Mouse (Mus musculus) MEL (cell line): Measurements from ENCODE around the gene Dlg5. TPM values are rescaled to one million over a fixed set of nuclear protein-coding genes. Genes with fewer than 3 reads are reported as not detected.

Source experiments
- DNase-seq: peaks from one replicate; pipeline ENCODE4 v3.0.0; 2011; ENCODE audit warnings: low read depth, low spot score
- H3K27ac ChIP-seq: 2 replicates; pipeline ENCODE4 v1.5.1; 2012; ENCODE audit warnings: low read depth, mild to moderate bottlenecking, control low read depth, low read length, moderate library complexity; ENCODE audit not compliant: control insufficient read depth
- H3K27me3 ChIP-seq, 2 experiments: fragments of 150-350 bp in 1 of 2; sonication (generic) in 1 of 2; 2 replicates each; pipeline ENCODE4 v1.6.1; 2012; ENCODE audit warnings: low read length in 2 of 2, mild to moderate bottlenecking in 2 of 2, improper control_type of control experiment in 1 of 2, moderate library complexity in 1 of 2; ENCODE audit not compliant: insufficient read depth in 2 of 2, control insufficient read depth in 1 of 2
- H3K36me3 ChIP-seq, 2 experiments: 2 replicates each; pipeline ENCODE4 v1.6.1; 2012 to 2014; ENCODE audit warnings: low read length in 2 of 2, improper control_type of control experiment in 1 of 2, inconsistent platforms in 1 of 2, mild to moderate bottlenecking in 1 of 2; ENCODE audit not compliant: insufficient read depth in 2 of 2, control insufficient read depth in 1 of 2
- H3K4me1 ChIP-seq, 2 experiments: fragments of 150-350 bp in 1 of 2; sonication (generic) in 1 of 2; 2 replicates each; pipeline ENCODE4 v1.6.1; 2012; ENCODE audit warnings: low read length in 2 of 2, improper control_type of control experiment in 1 of 2, mild to moderate bottlenecking in 1 of 2; ENCODE audit not compliant: insufficient read depth in 2 of 2, control insufficient read depth in 1 of 2
- H3K4me3 ChIP-seq, 2 experiments: fragments of 150-350 bp in 1 of 2; sonication (generic) in 1 of 2; 2 replicates each; pipeline ENCODE4 v1.5.1; 2012; ENCODE audit warnings: low read depth in 2 of 2, low read length in 2 of 2, mild to moderate bottlenecking in 2 of 2, moderate library complexity in 2 of 2, control low read depth in 1 of 2, improper control_type of control experiment in 1 of 2; ENCODE audit not compliant: control insufficient read depth in 1 of 2, insufficient read depth in 1 of 2
- H3K79me2 ChIP-seq: 2 replicates; pipeline ENCODE4 v1.6.1; 2012; ENCODE audit warnings: mild to moderate bottlenecking, low read length, moderate library complexity; ENCODE audit not compliant: control insufficient read depth, poor library complexity, insufficient read depth
- H3K9ac ChIP-seq: 2 replicates; pipeline ENCODE4 v1.6.1; 2012; ENCODE audit warnings: low read depth, mild to moderate bottlenecking, control low read depth, low read length, moderate library complexity; ENCODE audit not compliant: control insufficient read depth, poor library complexity, severe bottlenecking
- H3K9me3 ChIP-seq: fragments of 150-350 bp; sonication (generic); replicated peaks from 2 replicates; pipeline ENCODE4 v1.6.1; 2012; ENCODE audit warnings: mild to moderate bottlenecking, low read length, improper control_type of control experiment, moderate library complexity; ENCODE audit not compliant: insufficient read depth
- CTCF ChIP-seq, 3 experiments: IDR thresholded peaks in 2 of 3; conservative IDR thresholded peaks in 1 of 3; 2 replicates each; pipeline ENCODE4 v1.5.1; 2011 to 2012; ENCODE audit warnings: low read length in 3 of 3, low read depth in 2 of 3, mild to moderate bottlenecking in 2 of 3, improper control_type of control experiment in 1 of 3, inconsistent platforms in 1 of 3, mixed read lengths in 1 of 3, moderate library complexity in 1 of 3; ENCODE audit not compliant: control insufficient read depth in 1 of 3, insufficient read depth in 1 of 3, poor library complexity in 1 of 3, severe bottlenecking in 1 of 3
- ELF1 ChIP-seq: IDR thresholded peaks from 2 replicates; pipeline ENCODE4 v1.6.1; 2014; ENCODE audit warnings: low read depth, mild to moderate bottlenecking, inconsistent platforms, low read length, improper control_type of control experiment, moderate library complexity
- EP300 ChIP-seq, 2 experiments: IDR thresholded peaks; 2 replicates each; pipeline ENCODE4 v1.6.1; 2011; ENCODE audit warnings: improper control_type of control experiment in 2 of 2, low read length in 2 of 2, low read depth in 1 of 2, mild to moderate bottlenecking in 1 of 2
- ETS1 ChIP-seq: IDR thresholded peaks from 2 replicates; pipeline ENCODE4 v1.6.1; 2012; ENCODE audit warnings: low read depth, mild to moderate bottlenecking, inconsistent platforms, low read length, improper control_type of control experiment, moderate library complexity
- GATA1 ChIP-seq: IDR thresholded peaks from 2 replicates; pipeline ENCODE4 v1.6.1; 2011; ENCODE audit warnings: low read depth, low read length, improper control_type of control experiment
- JUND ChIP-seq: IDR thresholded peaks from 2 replicates; pipeline ENCODE4 v1.6.1; 2011; ENCODE audit warnings: low read depth, mild to moderate bottlenecking, improper control_type of control experiment, low read length
- KAT2A ChIP-seq: conservative IDR thresholded peaks from 2 replicates; pipeline ENCODE4 v1.6.1; 2012; ENCODE audit warnings: low read depth, low read length, improper control_type of control experiment, inconsistent platforms
- MAFK ChIP-seq: IDR thresholded peaks from 2 replicates; pipeline ENCODE4 v1.6.1; 2011; ENCODE audit warnings: low read depth, mild to moderate bottlenecking, low read length, improper control_type of control experiment, borderline replicate concordance
- MAZ ChIP-seq: IDR thresholded peaks from 2 replicates; pipeline ENCODE4 v1.6.1; 2012; ENCODE audit warnings: low read depth, mild to moderate bottlenecking, inconsistent platforms, low read length, improper control_type of control experiment
- MYB ChIP-seq: IDR thresholded peaks from 2 replicates; pipeline ENCODE4 v1.6.1; 2011; ENCODE audit warnings: mild to moderate bottlenecking, low read depth, low read length, improper control_type of control experiment
- POLR2AphosphoS5 ChIP-seq: IDR thresholded peaks from 2 replicates; pipeline ENCODE4 v1.6.1; 2012; ENCODE audit warnings: low read depth, borderline replicate concordance, mild to moderate bottlenecking, inconsistent platforms, low read length, moderate library complexity, mixed read lengths
- RAD21 ChIP-seq: IDR thresholded peaks from 2 replicates; pipeline ENCODE4 v1.6.1; 2011; ENCODE audit warnings: mild to moderate bottlenecking, low read depth, low read length, improper control_type of control experiment
- RCOR1 ChIP-seq: IDR thresholded peaks from 2 replicates; pipeline ENCODE4 v1.6.1; 2012; ENCODE audit warnings: low read depth, mild to moderate bottlenecking, inconsistent platforms, low read length, improper control_type of control experiment
- SIN3A ChIP-seq: IDR thresholded peaks from 2 replicates; pipeline ENCODE4 v1.6.1; 2012; ENCODE audit warnings: low read length, improper control_type of control experiment, inconsistent platforms
- TAL1 ChIP-seq: IDR thresholded peaks from 2 replicates; pipeline ENCODE4 v1.6.1; 2012; ENCODE audit warnings: mild to moderate bottlenecking, inconsistent platforms, low read length, moderate library complexity, mixed read lengths
- TCF12 ChIP-seq: IDR thresholded peaks from 2 replicates; pipeline ENCODE4 v1.6.1; 2014; ENCODE audit warnings: low read depth, mild to moderate bottlenecking, inconsistent platforms, low read length, improper control_type of control experiment, moderate library complexity
- UBTF ChIP-seq: IDR thresholded peaks from 2 replicates; pipeline ENCODE4 v1.6.1; 2012; ENCODE audit warnings: low read depth, mild to moderate bottlenecking, inconsistent platforms, low read length, improper control_type of control experiment, moderate library complexity, borderline replicate concordance; ENCODE audit not compliant: insufficient read depth
- USF1 ChIP-seq: IDR thresholded peaks from 2 replicates; pipeline ENCODE4 v1.6.1; 2014; ENCODE audit warnings: low read depth, mild to moderate bottlenecking, inconsistent platforms, low read length, improper control_type of control experiment, moderate library complexity
- ZNF384 ChIP-seq: IDR thresholded peaks from 2 replicates; pipeline ENCODE4 v1.6.1; 2012; ENCODE audit warnings: low read depth, mild to moderate bottlenecking, inconsistent platforms, low read length, improper control_type of control experiment
- polyA plus RNA-seq, 2 experiments: library from polyadenylated mRNA; stranded (reverse) in 1 of 2; unstranded in 1 of 2; fragments of >175 nt in 1 of 2; fragments of >200 nt in 1 of 2; gene quantifications; 2 replicates each; pipeline versions ENCODE4 v1.2.1 to v1.2.4; 2012; ENCODE audit warnings: low replicate concordance in 2 of 2, low read depth in 1 of 2; ENCODE audit not compliant: insufficient read length in 2 of 2, insufficient read depth in 1 of 2, missing spikeins in 1 of 2
- total RNA-seq: library from RNA; depleted of rRNA; stranded (reverse); fragments of 300-350 nt; gene quantifications from 2 replicates; pipeline ENCODE4 v1.2.3, GENCODE M21; 2012

The Dlg5 gene
- total and polyA plus RNA-seq, 3 experiments = not detected

DNA sequence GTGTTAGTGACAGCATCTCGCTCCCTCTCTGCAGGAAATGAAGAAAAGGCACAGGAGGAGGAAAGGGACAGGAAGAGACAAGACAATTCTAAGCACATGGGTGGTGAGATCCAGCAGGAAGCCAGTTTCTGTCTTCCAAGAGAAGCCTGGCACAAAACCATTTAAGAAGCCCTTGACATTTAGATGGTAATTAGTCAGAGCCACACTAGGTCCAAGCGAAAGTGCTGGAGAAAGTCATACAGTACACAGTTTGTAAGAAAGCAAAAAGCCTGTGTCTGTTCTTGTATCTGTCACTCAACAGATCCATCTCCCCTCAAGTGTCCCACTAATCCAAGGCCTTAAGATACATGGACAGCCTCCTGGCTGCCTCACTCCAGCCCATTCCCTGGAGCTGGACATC, 3.7 kb downstream of the Dlg5 start:
- Histone ChIP-seq H3K36me3 (no peaks in the 10 kb centered on the region), H3K4me1 (no peaks in the 10 kb centered on the region), H3K9ac (no peak overlapping the region), H3K79me2 (no peaks in the 10 kb centered on the region), H3K4me3 (no peak overlapping the region), H3K27me3 (no peaks in the 10 kb centered on the region), H3K9me3 (no peaks in the 10 kb centered on the region), H3K27ac (no peak overlapping the region)
- DNase-seq = no peak
- TF ChIP-seq ETS1 (no peak), KAT2A (no peak), POLR2AphosphoS5 (no peak), MAZ (no peak), EP300 (IDR thresholded peaks at IDR 0.05; ENCODE audit: low read depth in 1 of 2, low read length in 2 of 2) (no peak), MYB (no peak)

DNA sequence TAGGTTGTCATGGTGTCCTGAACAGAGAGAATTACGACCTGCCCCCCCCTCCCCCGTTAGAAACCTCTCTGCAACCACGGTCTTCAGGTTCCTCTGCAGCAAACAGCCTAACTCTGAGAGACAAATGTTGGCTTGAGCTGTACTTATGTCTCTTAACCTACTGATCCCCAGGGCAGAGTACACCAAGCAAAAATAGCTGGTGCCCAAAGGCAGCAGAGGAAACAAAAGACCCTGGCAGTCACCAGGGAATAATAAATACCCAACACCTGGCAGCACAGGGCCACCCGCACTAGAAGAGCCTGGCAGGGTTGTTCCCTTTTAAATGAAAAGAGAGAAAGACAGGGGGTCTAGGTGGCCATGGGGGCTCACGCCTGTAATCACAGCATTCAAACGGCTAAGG, 4.9 kb downstream of the Dlg5 start:
- Histone ChIP-seq H3K9me3 (no peaks in the 10 kb centered on the region), H3K27ac (no peak overlapping the region), H3K36me3 (no peaks in the 10 kb centered on the region), H3K4me1 (no peaks in the 10 kb centered on the region), H3K9ac (no peak overlapping the region), H3K79me2 (no peaks in the 10 kb centered on the region), H3K4me3 (no peak overlapping the region), H3K27me3 (no peaks in the 10 kb centered on the region)
- no peak for DNase-seq
- TF ChIP-seq RCOR1 = no peak
- TF ChIP-seq ELF1 = no peak
- TF ChIP-seq CTCF (IDR thresholded peaks at IDR 0.05 in 2 of 3, conservative IDR thresholded peaks at IDR 0.05 in 1 of 3; ENCODE audit: control insufficient read depth in 1 of 3, insufficient read depth in 1 of 3, low read depth in 2 of 3, low read length in 3 of 3, poor library complexity in 1 of 3, severe bottlenecking in 1 of 3) = no peak
- TF ChIP-seq MAZ = no peak
- no peak for TF ChIP-seq GATA1
- TF ChIP-seq SIN3A = no peak
- no peak for TF ChIP-seq USF1
- no peak for TF ChIP-seq TAL1
- no peak for TF ChIP-seq UBTF
- TF ChIP-seq RAD21 = no peak
- TF ChIP-seq ZNF384 = no peak

DNA sequence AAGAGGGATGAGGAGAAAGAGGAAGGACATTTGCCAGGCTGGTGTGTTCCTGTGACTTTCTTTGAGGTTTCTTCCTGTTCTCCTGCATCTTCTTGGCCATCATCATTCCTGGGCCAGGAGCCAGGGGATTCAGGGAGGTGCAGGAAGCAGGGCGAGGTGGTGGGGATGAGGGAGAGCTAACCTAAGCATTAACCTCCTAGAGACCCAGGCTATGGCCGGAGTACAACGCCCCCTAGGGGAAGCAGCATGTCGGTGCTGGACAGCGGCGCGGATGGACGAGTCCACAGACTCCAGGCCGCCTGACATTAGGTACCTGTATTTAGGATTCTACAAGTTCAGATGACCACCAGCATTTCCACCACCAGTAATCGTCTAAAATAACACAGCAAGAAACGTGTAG, 6.1 kb downstream of the Dlg5 start:
- H3K27me3 ChIP-seq = no peaks in the 10 kb centered on the region
- H3K36me3 ChIP-seq = no peaks in the 10 kb centered on the region
- TF ChIP-seq USF1 = no peak
- TF ChIP-seq JUND = no peak
- no peak for TF ChIP-seq UBTF
- TF ChIP-seq EP300 (IDR thresholded peaks at IDR 0.05; ENCODE audit: low read depth in 1 of 2, low read length in 2 of 2) = no peak
- TF ChIP-seq TAL1 = no peak
- TF ChIP-seq CTCF (IDR thresholded peaks at IDR 0.05 in 2 of 3, conservative IDR thresholded peaks at IDR 0.05 in 1 of 3; ENCODE audit: control insufficient read depth in 1 of 3, insufficient read depth in 1 of 3, low read depth in 2 of 3, low read length in 3 of 3, poor library complexity in 1 of 3, severe bottlenecking in 1 of 3) = no peak
- TF ChIP-seq MAFK = no peak
- no peak for TF ChIP-seq MAZ
- TF ChIP-seq ETS1 = no peak
- no peak for TF ChIP-seq MYB
- no peak for TF ChIP-seq ELF1
- no peak for TF ChIP-seq TCF12
- no peak overlapping the region for H3K4me3 ChIP-seq
- no peaks in the 10 kb centered on the region for H3K79me2 ChIP-seq
- DNase-seq = no peak
- H3K27ac ChIP-seq = no peak overlapping the region
- H3K9ac ChIP-seq = no peak overlapping the region
- H3K9me3 ChIP-seq = no peaks in the 10 kb centered on the region
- no peaks in the 10 kb centered on the region for H3K4me1 ChIP-seq
